Mouse (Mus musculus) G1E (cell line): ENCODE measurements around the gene Slc26a9.

Experiments used
- CTCF ChIP-seq: IDR thresholded peaks from 2 replicates; pipeline ENCODE4 v1.5.1; 2012; ENCODE audit warnings: low read depth, low read length, inconsistent platforms, mixed read lengths
- GATA1 ChIP-seq: IDR thresholded peaks from 2 replicates; pipeline ENCODE4 v1.6.1; 2012; ENCODE audit warnings: borderline replicate concordance, low read length, inconsistent platforms, mixed read lengths
- GATA2 ChIP-seq: IDR thresholded peaks from 2 replicates; pipeline ENCODE4 v1.6.1; 2012; ENCODE audit warnings: low read depth, low read length, inconsistent platforms, borderline replicate concordance
- TAL1 ChIP-seq: conservative IDR thresholded peaks from 2 replicates; pipeline ENCODE4 v1.6.1; 2012; ENCODE audit warnings: low read depth, low read length, inconsistent platforms, mixed read lengths

GRCm38 (mm10) chr1:131734657-131735273, 9.1 kb upstream of the Slc26a9 start:
- TF ChIP-seq CTCF (no peak), GATA1 (no peak), TAL1 (no peak), GATA2 (no peak)
